Mouse (Mus musculus): Measurements from ENCODE around the gene Slc35b3. TPM values are rescaled to one million over a fixed set of nuclear protein-coding genes. Genes with fewer than 3 reads are reported as not detected.

The Slc35b3 gene
- 10 to 100 TPM; 78.9 to 83.8 TPM for polyA plus RNA-seq (2017; shearing (Covaris generic))

- ATAC-seq = peak; percentile 83
Measured at GRCm38 (mm10) chr13:38960063-38961050, at the start of gene Slc35b3. Gene Slc35b3, minus strand, starts transcription at chr13:38960875.

GRCm38 (mm10) chr13:39010280-39010679 is 49.6 kb upstream of the Slc35b3 start:
- no peak for ATAC-seq

- ATAC-seq = no peak
Measured at GRCm38 (mm10) chr13:39003101-39003762, 42.6 kb upstream of the Slc35b3 start.

GRCm38 (mm10) chr13:39002424-39002823 is 41.7 kb upstream of the Slc35b3 start:
- ATAC-seq = no peak

GRCm38 (mm10) chr13:39001434-39001833 is 40.8 kb upstream of the Slc35b3 start:
- no peak for ATAC-seq

- no peak for ATAC-seq
Measured at GRCm38 (mm10) chr13:38998958-38999357, 38.3 kb upstream of the Slc35b3 start.

- ATAC-seq = no peak
Measured at GRCm38 (mm10) chr13:38992529-38992928, 31.9 kb upstream of the Slc35b3 start.

- no peak for ATAC-seq
Measured at GRCm38 (mm10) chr13:38983751-38984150, 23.1 kb upstream of the Slc35b3 start.

- ATAC-seq = no peak
Measured at GRCm38 (mm10) chr13:38980900-38981299, 20.2 kb upstream of the Slc35b3 start.

- no peak for ATAC-seq
Measured at GRCm38 (mm10) chr13:38976978-38977377, 16.3 kb upstream of the Slc35b3 start.

- ATAC-seq = no peak
Measured at GRCm38 (mm10) chr13:38975853-38976252, 15.2 kb upstream of the Slc35b3 start.

- no peak for ATAC-seq
Measured at GRCm38 (mm10) chr13:38972602-38973001, 11.9 kb upstream of the Slc35b3 start.

GRCm38 (mm10) chr13:38971047-38971446 is 10.4 kb upstream of the Slc35b3 start:
- no peak for ATAC-seq

GRCm38 (mm10) chr13:38967518-38967917 is 6.8 kb upstream of the Slc35b3 start:
- no peak for ATAC-seq

- no peak for ATAC-seq
Measured at GRCm38 (mm10) chr13:38966922-38967448, 6.3 kb upstream of the Slc35b3 start.

- no peak for ATAC-seq
Measured at GRCm38 (mm10) chr13:38962771-38963170, 2.1 kb upstream of the Slc35b3 start.

- peak; percentile 20 for ATAC-seq
Measured at GRCm38 (mm10) chr13:38958037-38958436, 2.6 kb downstream of the Slc35b3 start.

- no peak for ATAC-seq
Measured at GRCm38 (mm10) chr13:38946296-38947012, 14.2 kb downstream of the Slc35b3 start.

- no peak for ATAC-seq
Measured at GRCm38 (mm10) chr13:38945767-38946166, 14.9 kb downstream of the Slc35b3 start.

GRCm38 (mm10) chr13:38944951-38945350 is 15.7 kb downstream of the Slc35b3 start:
- no peak for ATAC-seq

- no peak for ATAC-seq
Measured at GRCm38 (mm10) chr13:38941786-38942185, 18.9 kb downstream of the Slc35b3 start.

- no peak for ATAC-seq
Measured at GRCm38 (mm10) chr13:38941280-38941679, 19.4 kb downstream of the Slc35b3 start.

- peak; percentile 60 for ATAC-seq
Measured at GRCm38 (mm10) chr13:38938433-38938832, 22.2 kb downstream of the Slc35b3 start.
